Mouse (Mus musculus) kidney, embryonic 15.5 days (tissue): ENCODE measurements around the gene Rad51b. TPM values are rescaled to one million over a fixed set of nuclear protein-coding genes. Genes with fewer than 3 reads are reported as not detected.

ENCODE experiments used
- ATAC-seq: fragments of 200-750 bp; cut with Nextera tagmentation; replicated peaks from 2 replicates; pipeline ENCODE4 v1.8.0; 2017; ENCODE audit warnings: moderate TSS enrichment; ENCODE audit not compliant: low FRiP score
- H3K27ac ChIP-seq: fragments of 300-500 bp; sonication (generic); 2 replicates; pipeline ENCODE4 v1.5.1; 2015; ENCODE audit warnings: mild to moderate bottlenecking, inconsistent platforms
- H3K27me3 ChIP-seq: fragments of 300-500 bp; sonication (generic); 2 replicates; pipeline ENCODE4 v1.6.1; 2015; ENCODE audit warnings: inconsistent platforms
- H3K36me3 ChIP-seq: fragments of 300-500 bp; sonication (generic); 2 replicates; pipeline ENCODE4 v1.6.1; 2015; ENCODE audit warnings: inconsistent platforms
- H3K4me1 ChIP-seq: fragments of 300-500 bp; sonication (generic); 2 replicates; pipeline ENCODE4 v1.6.1; 2015; ENCODE audit warnings: inconsistent platforms
- H3K4me2 ChIP-seq: fragments of 300-500 bp; sonication (generic); 2 replicates; pipeline ENCODE4 v1.6.1; 2015; ENCODE audit warnings: moderate library complexity, mild to moderate bottlenecking, inconsistent platforms
- H3K4me3 ChIP-seq: fragments of 300-500 bp; sonication (generic); replicated peaks from 2 replicates; pipeline ENCODE4 v1.5.1; 2015; ENCODE audit warnings: mild to moderate bottlenecking, inconsistent platforms
- H3K9ac ChIP-seq: fragments of 300-500 bp; sonication (generic); 2 replicates; pipeline ENCODE4 v1.6.1; 2015; ENCODE audit warnings: mild to moderate bottlenecking, inconsistent platforms
- H3K9me3 ChIP-seq: fragments of 300-500 bp; sonication (generic); replicated peaks from 2 replicates; pipeline ENCODE4 v1.6.1; 2016; ENCODE audit warnings: inconsistent platforms
- WGBS: fragments of 180-500 bp; shearing (Covaris S2); methylation state at CpG from one replicate; pipeline ENCODE4 v1.1.7; 2015; ENCODE audit warnings: mixed read lengths; 5-methylcytosine and 5-hydroxymethylcytosine counted together
- polyA plus RNA-seq: library from polyadenylated mRNA; unstranded; fragments of >200 nt; fragmentation: Nextera tagmentation; extraction: Ambion mirVana; gene quantifications from 2 replicates; pipeline ENCODE4 v1.2.1, GENCODE M21; 2015

The Rad51b gene
- polyA plus RNA-seq, 1 experiment from 2014 or later = 8.2 TPM

DNA sequence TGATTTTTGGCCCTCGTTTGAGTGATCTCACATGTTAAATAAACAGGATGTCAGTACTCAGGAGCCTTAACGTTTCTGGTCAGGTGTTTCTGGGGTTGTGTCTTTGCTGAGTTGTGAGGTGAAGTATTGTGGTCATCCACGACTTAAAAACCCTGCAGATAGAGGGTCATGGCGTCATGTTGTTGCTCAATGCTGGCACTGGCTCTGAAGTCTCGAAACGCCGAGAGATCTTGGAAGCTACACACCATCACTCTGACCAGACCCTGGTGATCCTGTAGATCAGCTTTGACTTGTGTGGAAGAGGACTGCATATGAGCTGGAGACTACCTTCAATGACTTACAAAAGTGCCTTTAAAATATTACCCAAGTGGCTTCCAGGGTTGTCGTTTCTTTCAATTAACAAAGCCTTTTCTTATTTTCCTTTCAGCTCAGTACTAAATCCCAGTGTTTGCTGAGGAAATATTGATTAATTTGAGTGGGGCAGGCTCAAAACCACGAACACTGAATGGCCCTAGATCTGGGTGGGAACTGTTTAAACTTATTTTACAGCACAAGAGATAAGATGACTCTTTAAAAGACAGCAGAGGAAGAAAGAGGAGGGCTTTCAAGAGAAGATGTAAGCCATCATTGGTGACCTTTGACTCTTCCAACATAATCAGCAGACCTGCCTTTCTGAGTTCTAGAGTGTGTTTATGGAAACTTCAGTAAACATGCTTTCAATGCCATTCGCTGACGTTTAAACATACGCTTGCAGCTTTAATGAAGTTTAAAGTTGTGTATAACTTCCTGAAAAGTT, 144.3 kb downstream of the Rad51b start:
- peak overlapping the region; percentile 49 for H3K27ac ChIP-seq
- H3K4me3 ChIP-seq = no peak overlapping the region
- no peaks in the 10 kb centered on the region for H3K36me3 ChIP-seq
- H3K9me3 ChIP-seq = no peaks in the 10 kb centered on the region
- no peaks in the 10 kb centered on the region; the same call in 1 of the 2 replicates for H3K4me1 ChIP-seq
- ATAC-seq = no peak
- H3K27me3 ChIP-seq = no peaks in the 10 kb centered on the region
- WGBS = 66% methylated on average over 12 of the region's 12 CpGs
- no peak overlapping the region for H3K4me2 ChIP-seq
- H3K9ac ChIP-seq = no peak overlapping the region

DNA sequence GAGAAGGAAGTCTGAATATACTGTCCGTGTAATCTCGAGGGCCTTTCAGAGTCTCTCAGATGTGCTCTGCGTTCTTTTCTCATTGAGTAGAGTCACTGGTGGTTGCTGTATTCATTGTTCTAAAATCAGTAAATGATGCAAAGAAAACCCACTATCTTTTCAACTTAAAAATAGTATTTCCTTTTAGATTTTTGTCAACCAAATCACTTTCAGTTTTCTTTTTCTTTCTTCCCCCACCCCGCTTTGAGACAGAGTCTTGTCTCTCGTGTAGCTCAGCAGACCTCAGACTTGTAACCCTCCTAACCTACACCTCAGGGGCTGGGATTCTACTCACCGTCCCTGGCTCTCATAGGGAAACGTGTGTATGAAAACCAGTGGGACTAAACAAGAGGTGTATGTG, 145.0 kb downstream of the Rad51b start:
- Histone ChIP-seq H3K4me1 (no peaks in the 10 kb centered on the region; the same call in 1 of the 2 replicates), H3K4me3 (no peak overlapping the region), H3K36me3 (no peaks in the 10 kb centered on the region), H3K27me3 (no peaks in the 10 kb centered on the region), H3K9me3 (no peaks in the 10 kb centered on the region), H3K27ac (peak overlapping the region; percentile 49), H3K9ac (no peak overlapping the region), H3K4me2 (no peak overlapping the region)
- WGBS = 67% methylated on average over 7 of the region's 7 CpGs
- ATAC-seq = no peak

DNA sequence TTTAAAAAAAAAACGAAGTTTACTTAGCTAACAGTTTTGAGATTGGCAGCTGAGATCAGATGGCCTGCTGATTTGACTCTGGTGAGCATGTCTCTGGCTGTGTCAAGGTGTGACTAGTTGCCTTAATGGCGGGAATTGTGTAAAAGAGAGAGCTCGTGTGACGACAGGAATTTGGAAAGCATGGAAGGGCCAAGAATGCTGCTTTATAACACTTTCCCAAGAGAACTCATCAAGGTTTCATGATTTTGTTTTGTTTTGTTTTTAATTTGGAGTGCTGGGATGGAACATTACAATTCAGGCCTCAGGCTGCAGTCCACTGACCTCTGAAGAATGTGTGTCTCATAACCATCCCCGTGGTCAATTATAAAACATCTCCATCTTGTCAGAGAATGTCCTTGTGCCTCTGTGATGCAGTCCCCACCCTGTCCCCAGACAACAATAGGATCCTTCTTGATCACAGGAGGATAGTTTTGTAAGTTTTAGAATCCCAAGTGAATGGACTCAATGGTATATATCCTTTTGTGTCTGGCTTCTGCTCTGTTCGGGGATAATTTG, 145.8 kb downstream of the Rad51b start:
- Histone ChIP-seq H3K27me3 (no peaks in the 10 kb centered on the region), H3K4me3 (no peak overlapping the region), H3K4me1 (no peaks in the 10 kb centered on the region; the same call in 1 of the 2 replicates), H3K36me3 (no peaks in the 10 kb centered on the region), H3K27ac (no peak overlapping the region), H3K9me3 (no peaks in the 10 kb centered on the region), H3K4me2 (no peak overlapping the region), H3K9ac (no peak overlapping the region)
- ATAC-seq = no peak
- 69% methylated on average over 6 of the region's 6 CpGs for WGBS

DNA sequence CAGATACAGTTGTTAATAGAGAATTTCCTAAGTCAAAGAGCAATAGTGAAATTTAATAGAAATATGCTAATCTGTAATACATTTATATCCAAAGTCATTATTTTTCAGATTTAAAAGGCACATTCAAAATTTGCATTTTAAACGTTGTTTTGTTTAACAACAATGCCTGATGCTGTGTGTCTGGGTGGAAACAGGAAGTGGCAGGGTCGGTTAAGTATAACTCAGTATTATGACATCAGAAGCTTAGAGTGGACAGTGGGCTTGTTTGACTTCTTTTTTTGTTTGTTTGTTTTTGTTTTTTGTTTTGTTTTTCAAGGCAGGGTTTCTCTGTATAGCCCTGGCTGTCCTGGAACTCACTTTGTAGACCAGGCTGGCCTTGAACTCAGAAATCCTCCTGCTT, 147.6 kb downstream of the Rad51b start:
- WGBS = 68% methylated on average over 2 of the region's 2 CpGs
- Histone ChIP-seq H3K9me3 (no peaks in the 10 kb centered on the region), H3K27me3 (no peaks in the 10 kb centered on the region), H3K27ac (no peak overlapping the region), H3K4me1 (no peaks in the 10 kb centered on the region; the same call in 1 of the 2 replicates), H3K9ac (no peak overlapping the region), H3K4me2 (no peak overlapping the region), H3K4me3 (no peak overlapping the region), H3K36me3 (no peaks in the 10 kb centered on the region)
- ATAC-seq = no peak

DNA sequence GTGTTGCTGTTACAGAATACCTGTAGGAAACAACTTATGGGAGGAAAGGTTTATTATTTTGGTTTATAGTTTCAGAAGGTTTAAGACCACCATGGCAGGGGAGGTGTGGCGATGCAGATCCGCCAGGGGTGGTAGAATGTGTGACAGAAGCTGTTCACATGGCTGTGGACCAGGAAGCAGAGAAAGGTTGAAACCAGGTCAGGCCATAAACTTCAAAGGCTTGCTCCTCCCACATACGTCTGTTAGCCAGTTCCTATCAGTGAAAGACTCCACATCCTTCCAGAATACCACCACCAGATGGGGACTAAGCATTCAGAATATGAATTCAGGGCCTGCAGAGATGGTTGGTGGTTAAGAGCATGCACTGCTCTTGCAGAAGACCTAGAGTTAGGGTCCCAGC, 150.0 kb downstream of the Rad51b start:
- WGBS = 58% methylated on average over 3 of the region's 3 CpGs
- H3K4me2 ChIP-seq = no peak overlapping the region
- no peaks in the 10 kb centered on the region for H3K27me3 ChIP-seq
- no peak overlapping the region for H3K27ac ChIP-seq
- no peaks in the 10 kb centered on the region for H3K4me1 ChIP-seq
- H3K36me3 ChIP-seq = no peaks in the 10 kb centered on the region
- H3K9me3 ChIP-seq = no peaks in the 10 kb centered on the region
- no peak overlapping the region for H3K9ac ChIP-seq
- no peak overlapping the region for H3K4me3 ChIP-seq
- ATAC-seq = no peak

DNA sequence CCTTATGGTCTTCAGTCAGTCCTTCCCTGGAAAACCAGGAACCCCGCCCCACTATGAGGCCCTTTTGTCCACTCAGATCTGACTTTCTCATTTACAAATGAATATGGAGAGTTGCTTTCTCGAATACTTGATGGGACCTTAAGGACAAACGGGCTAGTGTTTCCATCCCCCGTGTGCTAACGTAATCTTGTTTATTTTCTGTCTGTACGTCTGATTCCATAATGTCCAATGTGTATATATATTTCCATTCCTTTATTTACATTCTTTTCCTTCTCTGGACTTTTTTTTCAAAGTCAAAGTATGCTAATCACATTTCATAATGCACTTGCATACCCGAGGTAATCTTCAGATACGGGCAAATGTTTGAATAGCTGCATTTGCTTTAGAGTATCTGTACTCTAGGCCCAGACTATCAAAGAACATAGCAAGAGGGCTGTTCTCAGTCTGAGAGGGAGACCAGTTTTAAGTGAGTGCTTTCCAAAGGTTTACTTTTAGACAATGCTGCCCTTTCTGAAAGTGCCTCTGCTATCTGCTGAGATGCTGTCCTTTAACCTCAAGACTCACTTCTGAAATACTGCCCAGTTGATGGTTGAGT, 152.8 kb downstream of the Rad51b start:
- Histone ChIP-seq H3K4me1 (peaks cover 4% of the 10 kb centered on the region), H3K27ac (no peak overlapping the region), H3K9me3 (no peaks in the 10 kb centered on the region), H3K4me3 (no peak overlapping the region), H3K36me3 (no peaks in the 10 kb centered on the region), H3K27me3 (no peaks in the 10 kb centered on the region), H3K9ac (no peak overlapping the region), H3K4me2 (no peak overlapping the region)
- 88% methylated on average over 8 of the region's 8 CpGs for WGBS
- no peak for ATAC-seq

DNA sequence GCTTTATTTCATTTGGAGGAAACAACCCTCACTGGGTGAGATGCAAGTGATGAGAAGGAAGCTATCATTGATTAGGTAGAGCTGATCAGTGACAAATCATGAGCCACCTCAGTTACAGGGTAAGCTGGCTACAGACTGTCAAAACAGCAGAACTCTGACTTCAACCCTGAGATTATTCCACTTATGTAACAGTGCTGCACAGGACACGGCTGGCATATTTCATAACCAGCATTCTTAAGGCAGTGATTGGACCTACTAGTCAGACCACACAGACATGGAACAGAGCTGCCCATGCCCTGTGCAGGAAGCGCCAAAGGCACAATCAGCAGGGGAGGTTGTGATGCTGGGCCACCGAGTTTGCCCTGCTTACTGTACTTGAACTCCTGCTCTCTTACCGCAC, 155.8 kb downstream of the Rad51b start:
- no peak for ATAC-seq

DNA sequence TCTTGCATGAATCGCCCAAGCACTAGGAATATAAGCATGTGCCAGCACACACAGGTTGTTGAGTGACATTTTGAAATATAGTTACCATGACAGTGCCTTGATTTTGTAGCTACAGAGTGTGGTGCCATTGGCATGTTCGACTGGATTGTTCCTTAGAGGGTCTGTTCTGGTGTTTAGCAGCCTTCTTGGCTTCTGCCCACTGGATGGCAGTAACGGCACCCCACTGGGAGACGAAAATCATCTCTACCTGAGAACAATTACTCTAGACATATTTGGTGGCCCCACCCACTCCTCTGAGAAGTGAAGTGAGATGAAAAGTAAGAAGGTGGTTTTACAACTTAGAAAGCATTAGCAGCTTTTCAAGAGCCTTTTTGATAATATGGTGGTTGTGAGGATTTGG, 156.9 kb downstream of the Rad51b start:
- Histone ChIP-seq H3K4me1 (peaks cover 18% of the 10 kb centered on the region), H3K4me2 (no peak overlapping the region), H3K9me3 (no peaks in the 10 kb centered on the region), H3K4me3 (no peak overlapping the region), H3K36me3 (no peaks in the 10 kb centered on the region), H3K9ac (no peak overlapping the region), H3K27me3 (no peaks in the 10 kb centered on the region), H3K27ac (no peak overlapping the region)
- 66% methylated on average over 4 of the region's 4 CpGs for WGBS
- no peak for ATAC-seq

More for the DNA sequence above, 155.8 kb downstream of the Rad51b start:
- Histone ChIP-seq H3K36me3 (no peaks in the 10 kb centered on the region), H3K27me3 (no peaks in the 10 kb centered on the region), H3K4me3 (no peak overlapping the region), H3K27ac (no peak overlapping the region), H3K9ac (no peak overlapping the region), H3K9me3 (no peaks in the 10 kb centered on the region), H3K4me1 (peaks cover 18% of the 10 kb centered on the region), H3K4me2 (no peak overlapping the region)
- WGBS = 83% methylated on average over 4 of the region's 4 CpGs

DNA sequence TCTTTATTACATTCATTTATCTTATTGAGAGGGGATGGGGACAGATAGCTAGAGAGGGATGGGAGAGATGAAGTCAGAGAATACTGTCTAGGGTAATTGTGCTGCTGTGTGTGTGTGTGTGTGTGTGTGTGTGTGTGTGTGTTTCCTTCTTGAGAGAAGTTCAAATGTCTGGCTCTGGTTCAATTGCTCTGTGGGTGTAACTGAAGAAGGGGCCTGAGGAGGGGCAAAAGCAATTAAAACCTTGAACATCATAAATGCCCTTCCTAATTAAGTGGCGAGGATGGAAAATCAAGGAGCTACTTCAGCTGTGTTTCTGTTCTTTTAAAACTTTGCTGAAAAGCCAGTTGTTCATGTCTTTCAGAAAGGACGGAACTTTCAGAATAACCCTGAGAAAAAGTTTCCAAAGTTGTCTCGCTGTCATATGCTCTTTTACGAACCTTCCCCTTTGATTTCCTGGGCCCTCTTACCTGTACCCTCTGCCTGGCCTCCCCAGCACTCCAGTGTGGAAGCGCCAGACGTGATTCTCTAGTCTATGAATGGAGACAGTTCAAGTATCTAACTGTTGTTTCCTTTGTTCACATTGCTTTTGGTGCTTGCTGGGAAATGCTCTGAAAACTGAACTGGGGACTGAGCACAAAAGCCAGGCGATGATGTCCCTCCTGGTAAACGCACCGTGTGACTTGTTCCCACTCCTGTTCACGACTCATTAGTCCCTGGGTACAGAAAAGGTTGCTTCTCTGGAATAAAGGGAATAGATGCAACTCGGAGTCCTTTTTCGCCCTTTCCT, 158.2 kb downstream of the Rad51b start:
- peak; percentile 70 for ATAC-seq
- peak overlapping the region; percentile 87 for H3K27ac ChIP-seq

DNA sequence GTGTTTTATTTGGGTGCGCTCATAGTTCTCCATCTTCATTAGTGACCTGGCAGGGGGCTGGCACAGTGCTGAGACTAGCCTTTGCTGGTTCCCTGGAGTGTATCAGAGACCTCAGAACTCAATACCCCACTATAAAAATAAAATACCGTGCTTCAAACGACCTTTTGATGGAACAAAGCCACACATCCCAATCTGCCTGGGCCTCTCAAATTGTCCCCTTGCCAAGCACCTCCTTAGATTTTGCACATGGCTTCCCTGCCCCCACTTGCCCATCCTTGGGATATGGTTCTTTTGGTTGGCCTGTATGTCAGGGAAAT, 158.7 kb downstream of the Rad51b start:
- Histone ChIP-seq H3K9ac (no peak overlapping the region), H3K36me3 (no peaks in the 10 kb centered on the region), H3K27ac (peak overlapping the region; percentile 87), H3K4me2 (no peak overlapping the region), H3K4me3 (no peak overlapping the region), H3K4me1 (peaks cover 18% of the 10 kb centered on the region), H3K9me3 (no peaks in the 10 kb centered on the region), H3K27me3 (no peaks in the 10 kb centered on the region)
- 27% methylated on average over 3 of the region's 3 CpGs for WGBS
- peak; percentile 71 for ATAC-seq

More for the DNA sequence above, 158.2 kb downstream of the Rad51b start:
- Histone ChIP-seq H3K9me3 (no peaks in the 10 kb centered on the region), H3K27me3 (no peaks in the 10 kb centered on the region), H3K4me1 (peaks cover 18% of the 10 kb centered on the region), H3K36me3 (no peaks in the 10 kb centered on the region), H3K4me2 (no peak overlapping the region), H3K4me3 (no peak overlapping the region), H3K9ac (no peak overlapping the region)
- WGBS = 34% methylated on average over 12 of the region's 12 CpGs

DNA sequence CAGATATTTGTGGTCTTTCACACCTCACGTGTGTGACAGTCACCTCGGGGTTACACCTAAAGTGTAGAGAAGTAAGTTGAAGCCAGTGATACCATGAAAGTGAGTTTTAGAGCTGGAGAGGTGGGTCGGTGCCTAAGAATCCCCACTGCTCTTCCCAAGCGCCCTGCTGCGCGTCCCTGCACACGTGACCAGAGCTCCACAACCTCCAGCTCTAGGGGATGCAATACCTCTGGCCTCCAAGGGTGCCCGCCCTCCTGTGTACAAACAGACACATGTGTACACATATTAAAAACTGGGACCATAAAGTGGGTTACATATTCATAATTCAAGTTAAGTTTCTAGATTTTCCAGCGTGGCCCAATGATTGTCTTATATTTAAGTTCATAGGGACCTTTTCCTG, 159.2 kb downstream of the Rad51b start:
- H3K4me1 ChIP-seq = peaks cover 18% of the 10 kb centered on the region
- H3K27me3 ChIP-seq = no peaks in the 10 kb centered on the region
- peak overlapping the region; percentile 87 for H3K27ac ChIP-seq
- H3K4me3 ChIP-seq = no peak overlapping the region
- no peaks in the 10 kb centered on the region for H3K9me3 ChIP-seq
- no peaks in the 10 kb centered on the region for H3K36me3 ChIP-seq
- ATAC-seq = 0 out of 2 replicates have a peak, but pooled peaks have one; percentile 25
- no peak overlapping the region for H3K9ac ChIP-seq
- 65% methylated on average over 9 of the region's 9 CpGs for whole genome bisulfite sequencing
- no peak overlapping the region for H3K4me2 ChIP-seq

DNA sequence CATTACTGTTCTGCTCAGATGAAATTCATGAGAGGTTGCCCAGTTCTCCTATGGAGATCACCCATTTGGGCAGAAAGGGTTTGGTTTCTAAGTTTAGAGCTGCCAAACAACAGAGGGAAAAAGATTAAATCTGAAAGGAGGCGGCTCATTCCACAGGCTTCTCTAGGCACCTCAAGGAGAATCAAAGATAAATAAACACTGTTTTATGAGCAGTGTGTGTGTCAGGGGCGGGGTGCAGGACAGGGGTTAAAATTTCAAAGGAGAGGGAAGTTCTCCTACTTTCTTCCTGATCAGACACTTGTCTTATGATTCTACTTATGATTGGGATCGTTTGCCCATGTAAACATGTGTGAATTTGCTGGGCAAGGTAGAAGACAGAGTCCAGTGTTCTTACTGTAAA, 166.3 kb downstream of the Rad51b start:
- Histone ChIP-seq H3K9me3 (no peaks in the 10 kb centered on the region), H3K4me3 (no peak overlapping the region), H3K9ac (no peak overlapping the region), H3K27ac (peak overlapping the region; percentile 58), H3K27me3 (no peaks in the 10 kb centered on the region), H3K4me2 (no peak overlapping the region), H3K36me3 (no peaks in the 10 kb centered on the region), H3K4me1 (peaks cover 31% of the 10 kb centered on the region)
- no peak for ATAC-seq
- 13% methylated on average over 3 of the region's 3 CpGs for WGBS
